Mouse (Mus musculus) liver, embryonic 12.5 days (tissue): ENCODE results near the gene Chrng. TPM values are rescaled to one million over a fixed set of nuclear protein-coding genes. Genes with fewer than 3 reads are reported as not detected.
A peak's percentile ranks its signal among the peaks of the same experiment; 100 is the strongest.

Experiments used
- ATAC-seq: fragments of 200-750 bp; cut with Nextera tagmentation; 2 replicates; pipeline ENCODE4 v1.8.0; 2017; ENCODE audit warnings: moderate number of reproducible peaks, mild to moderate bottlenecking, moderate library complexity
- H3K27ac ChIP-seq: fragments of 300-500 bp; sonication (generic); 2 replicates; pipeline ENCODE4 v1.5.1; 2016; ENCODE audit warnings: mild to moderate bottlenecking
- H3K27me3 ChIP-seq: fragments of 300-500 bp; sonication (generic); replicated peaks from 2 replicates; pipeline ENCODE4 v1.6.1; 2016; ENCODE audit warnings: mild to moderate bottlenecking, moderate library complexity
- H3K36me3 ChIP-seq: fragments of 300-500 bp; sonication (generic); 2 replicates; pipeline ENCODE4 v1.6.1; 2016; ENCODE audit warnings: mild to moderate bottlenecking, moderate library complexity
- H3K4me1 ChIP-seq: fragments of 300-500 bp; sonication (generic); 2 replicates; pipeline ENCODE4 v1.6.1; 2016
- H3K4me2 ChIP-seq: fragments of 300-500 bp; sonication (generic); 2 replicates; pipeline ENCODE4 v1.6.1; 2016; ENCODE audit warnings: mild to moderate bottlenecking, moderate library complexity
- H3K4me3 ChIP-seq: fragments of 300-500 bp; sonication (generic); 2 replicates; pipeline ENCODE4 v1.5.1; 2016; ENCODE audit warnings: mild to moderate bottlenecking, moderate library complexity
- H3K9ac ChIP-seq: fragments of 300-500 bp; sonication (generic); 2 replicates; pipeline ENCODE4 v1.6.1; 2016; ENCODE audit warnings: mild to moderate bottlenecking, moderate library complexity
- H3K9me3 ChIP-seq: fragments of 300-500 bp; sonication (generic); replicated peaks from 2 replicates; pipeline ENCODE4 v1.6.1; 2016; ENCODE audit warnings: mild to moderate bottlenecking, moderate library complexity
- WGBS: fragments of 180-500 bp; shearing (Covaris S2); methylation state at CpG from one replicate; pipeline ENCODE4 v1.1.7; 2016; ENCODE audit not compliant: insufficient replicate concordance; 5-methylcytosine and 5-hydroxymethylcytosine counted together
- polyA plus RNA-seq: library from polyadenylated mRNA; unstranded; fragments of >200 nt; fragmentation: Nextera tagmentation; extraction: Ambion mirVana; gene quantifications from 2 replicates; pipeline ENCODE4 v1.2.1, GENCODE M21; 2016

Gene Chrng
- polyA plus RNA-seq: 0.52 and 0.54 TPM in 2 replicates

- Histone ChIP-seq H3K4me3 (no peak within 1 kb of the TSS), H3K36me3 (no peaks in the 10 kb centered on the region), H3K9ac (no peak within 1 kb of the TSS), H3K9me3 (no peaks in the 10 kb centered on the region), H3K4me2 (no peak within 1 kb of the TSS), H3K27ac (no peak within 1 kb of the TSS), H3K4me1 (no peaks in the 10 kb centered on the region), H3K27me3 (peaks cover 54% of the 10 kb centered on the region)
- ATAC-seq: no peak
- 72% methylated on average over 7 of the region's 7 CpGs for WGBS
Measured at GRCm38 (mm10) chr1:87204465-87204864, at the start of gene Chrng. Gene Chrng, plus strand, starts transcription at chr1:87204657.

GRCm38 (mm10) chr1:87155531-87156198 is 48.8 kb upstream of the Chrng start:
- 0 out of 2 replicates have a peak, but pooled peaks cover 8% of the 10 kb centered on the region for H3K4me1 ChIP-seq
- H3K36me3 ChIP-seq: no peaks in the 10 kb centered on the region
- H3K27ac ChIP-seq: no peak overlapping the region
- H3K9me3 ChIP-seq: no peaks in the 10 kb centered on the region
- H3K4me3 ChIP-seq: peak overlapping the region; percentile 17
- H3K4me2 ChIP-seq: peak overlapping the region; percentile 35
- peaks cover 99% of the 10 kb centered on the region for H3K27me3 ChIP-seq
- WGBS: 3% methylated on average over 39 of the region's 56 CpGs
- H3K9ac ChIP-seq: no peak overlapping the region
- no peak for ATAC-seq

- ATAC-seq: no peak
- Histone ChIP-seq H3K27ac (no peak within 1 kb of the TSS), H3K4me3 (peak within 1 kb of the TSS; percentile 17), H3K36me3 (no peaks in the 10 kb centered on the region), H3K9ac (no peak within 1 kb of the TSS), H3K27me3 (peaks cover 98% of the 10 kb centered on the region), H3K4me2 (peak within 1 kb of the TSS; percentile 35), H3K9me3 (no peaks in the 10 kb centered on the region), H3K4me1 (0 out of 2 replicates have a peak, but pooled peaks cover 8% of the 10 kb centered on the region)
- WGBS: 3% methylated on average over 11 of the region's 12 CpGs
Measured at GRCm38 (mm10) chr1:87156199-87156587, 48.3 kb upstream of the Chrng start, which contains the start of gene Ecel1. Gene Ecel1, minus strand, starts transcription at chr1:87156521.

- 52% methylated on average over 3 of the region's 3 CpGs for WGBS
- no peak overlapping the region for H3K4me2 ChIP-seq
- 0 out of 2 replicates have a peak, but pooled peaks cover 5% of the 10 kb centered on the region for H3K4me1 ChIP-seq
- no peak for ATAC-seq
- no peak overlapping the region for H3K27ac ChIP-seq
- H3K36me3 ChIP-seq: no peaks in the 10 kb centered on the region
- H3K27me3 ChIP-seq: peaks cover 97% of the 10 kb centered on the region
- no peaks in the 10 kb centered on the region for H3K9me3 ChIP-seq
- no peak overlapping the region for H3K4me3 ChIP-seq
- H3K9ac ChIP-seq: no peak overlapping the region
Measured at GRCm38 (mm10) chr1:87159396-87159795, 45.1 kb upstream of the Chrng start.

GRCm38 (mm10) chr1:87164164-87164795 is 40.2 kb upstream of the Chrng start:
- H3K4me2 ChIP-seq: no peak overlapping the region
- no peaks in the 10 kb centered on the region for H3K4me1 ChIP-seq
- H3K27ac ChIP-seq: no peak overlapping the region
- H3K4me3 ChIP-seq: no peak overlapping the region
- H3K36me3 ChIP-seq: no peaks in the 10 kb centered on the region
- no peaks in the 10 kb centered on the region for H3K9me3 ChIP-seq
- peaks cover 97% of the 10 kb centered on the region for H3K27me3 ChIP-seq
- no peak overlapping the region for H3K9ac ChIP-seq
- ATAC-seq: no peak
- WGBS: 28% methylated on average over 11 of the region's 11 CpGs

GRCm38 (mm10) chr1:87164796-87165184 is 39.7 kb upstream of the Chrng start:
- Histone ChIP-seq H3K4me3 (no peak overlapping the region), H3K9me3 (no peaks in the 10 kb centered on the region), H3K4me2 (no peak overlapping the region), H3K27ac (no peak overlapping the region), H3K36me3 (no peaks in the 10 kb centered on the region), H3K9ac (no peak overlapping the region), H3K27me3 (peaks cover 97% of the 10 kb centered on the region), H3K4me1 (no peaks in the 10 kb centered on the region)
- ATAC-seq: no peak
- 46% methylated on average over 9 of the region's 9 CpGs for WGBS

- Histone ChIP-seq H3K4me3 (no peak overlapping the region), H3K9ac (no peak overlapping the region), H3K4me1 (peaks cover 6% of the 10 kb centered on the region; the same call in 1 of the 2 replicates), H3K27ac (no peak overlapping the region), H3K4me2 (0 out of 2 replicates have a peak overlapping the region, but pooled peaks have one; percentile 13), H3K27me3 (peaks cover 92% of the 10 kb centered on the region), H3K9me3 (no peaks in the 10 kb centered on the region), H3K36me3 (no peaks in the 10 kb centered on the region)
- no peak for ATAC-seq
- WGBS: 25% methylated on average over 19 of the region's 19 CpGs
Measured at GRCm38 (mm10) chr1:87170458-87170857, 34.0 kb upstream of the Chrng start.

GRCm38 (mm10) chr1:87171312-87171711 is 33.1 kb upstream of the Chrng start:
- WGBS: 41% methylated on average over 1 of the region's 1 CpGs
- no peaks in the 10 kb centered on the region for H3K9me3 ChIP-seq
- H3K27me3 ChIP-seq: peaks cover 89% of the 10 kb centered on the region
- H3K27ac ChIP-seq: no peak overlapping the region
- ATAC-seq: no peak
- H3K4me2 ChIP-seq: no peak overlapping the region
- H3K4me3 ChIP-seq: no peak overlapping the region
- no peaks in the 10 kb centered on the region for H3K36me3 ChIP-seq
- H3K9ac ChIP-seq: no peak overlapping the region
- H3K4me1 ChIP-seq: peaks cover 6% of the 10 kb centered on the region; the same call in 1 of the 2 replicates

- ATAC-seq: no peak
- peaks cover 88% of the 10 kb centered on the region for H3K27me3 ChIP-seq
- no peak overlapping the region for H3K9ac ChIP-seq
- H3K27ac ChIP-seq: no peak overlapping the region
- H3K4me1 ChIP-seq: peaks cover 6% of the 10 kb centered on the region; the same call in 1 of the 2 replicates
- H3K4me3 ChIP-seq: no peak overlapping the region
- no peaks in the 10 kb centered on the region for H3K36me3 ChIP-seq
- H3K4me2 ChIP-seq: no peak overlapping the region
- no peaks in the 10 kb centered on the region for H3K9me3 ChIP-seq
- 49% methylated on average over 9 of the region's 9 CpGs for WGBS
Measured at GRCm38 (mm10) chr1:87172316-87172715, 32.1 kb upstream of the Chrng start.

GRCm38 (mm10) chr1:87174006-87174955 is 30.2 kb upstream of the Chrng start:
- H3K4me2 ChIP-seq: peak overlapping the region; percentile 28; the same call in 1 of the 2 replicates
- no peak overlapping the region for H3K27ac ChIP-seq
- H3K9ac ChIP-seq: no peak overlapping the region
- no peak for ATAC-seq
- WGBS: 27% methylated on average over 25 of the region's 28 CpGs
- peaks cover 71% of the 10 kb centered on the region for H3K27me3 ChIP-seq
- no peaks in the 10 kb centered on the region for H3K9me3 ChIP-seq
- no peak overlapping the region for H3K4me3 ChIP-seq
- peaks cover 6% of the 10 kb centered on the region; the same call in 1 of the 2 replicates for H3K4me1 ChIP-seq
- no peaks in the 10 kb centered on the region for H3K36me3 ChIP-seq

GRCm38 (mm10) chr1:87175852-87176292 is 28.6 kb upstream of the Chrng start:
- H3K9me3 ChIP-seq: no peaks in the 10 kb centered on the region
- H3K4me1 ChIP-seq: no peaks in the 10 kb centered on the region
- H3K27me3 ChIP-seq: peaks cover 64% of the 10 kb centered on the region
- H3K4me3 ChIP-seq: no peak overlapping the region
- H3K27ac ChIP-seq: no peak overlapping the region
- ATAC-seq: no peak
- H3K4me2 ChIP-seq: no peak overlapping the region
- H3K36me3 ChIP-seq: no peaks in the 10 kb centered on the region
- 30% methylated on average over 11 of the region's 11 CpGs for WGBS
- no peak overlapping the region for H3K9ac ChIP-seq
